Mouse (Mus musculus): ENCODE results near the gene Kif13a. TPM values are rescaled to one million over a fixed set of nuclear protein-coding genes. Genes with fewer than 3 reads are reported as not detected.
A peak's percentile ranks its signal among the peaks of the same experiment; 100 is the strongest.

Gene Kif13a
- total RNA-seq, 2 experiments from 2014 or later, result 61.0 to 67.1 TPM

DNA sequence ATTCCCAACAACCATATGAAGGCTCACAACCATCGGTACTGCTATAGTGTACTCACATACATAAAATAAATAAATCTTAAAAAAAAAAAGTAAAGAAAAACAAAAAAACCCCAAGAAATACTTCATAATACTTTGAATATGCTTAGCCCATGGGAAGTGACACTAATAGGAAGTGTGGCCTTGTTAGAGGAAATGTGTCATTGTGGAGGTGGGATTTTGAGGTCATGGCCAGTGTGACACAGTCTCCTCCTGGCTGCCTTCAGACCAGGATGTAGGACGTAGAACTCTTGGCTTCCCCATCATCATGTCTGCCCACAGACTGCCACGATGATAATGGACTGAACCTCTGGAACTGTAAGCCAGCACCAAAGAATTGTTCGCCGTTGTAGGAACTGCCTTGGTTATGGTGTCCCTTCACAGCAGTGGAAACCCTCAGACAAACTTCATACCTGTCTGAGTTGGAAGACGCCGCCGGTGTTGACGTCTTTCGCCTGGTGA is 143.6 kb downstream of the Kif13a start:
- DNase-seq (ENCODE audit: low spot score in 2 of 2), result no peak

GRCm38 (mm10) chr13:46780379-46780778 is 149.3 kb downstream of the Kif13a start:
- no peak for DNase-seq (ENCODE audit: low spot score in 2 of 2)

GRCm38 (mm10) chr13:46779831-46780230 is 149.8 kb downstream of the Kif13a start:
- no peak for DNase-seq (ENCODE audit: low spot score in 2 of 2)

GRCm38 (mm10) chr13:46777461-46777860 is 152.2 kb downstream of the Kif13a start:
- DNase-seq (ENCODE audit: low spot score in 2 of 2), result no peak

DNA sequence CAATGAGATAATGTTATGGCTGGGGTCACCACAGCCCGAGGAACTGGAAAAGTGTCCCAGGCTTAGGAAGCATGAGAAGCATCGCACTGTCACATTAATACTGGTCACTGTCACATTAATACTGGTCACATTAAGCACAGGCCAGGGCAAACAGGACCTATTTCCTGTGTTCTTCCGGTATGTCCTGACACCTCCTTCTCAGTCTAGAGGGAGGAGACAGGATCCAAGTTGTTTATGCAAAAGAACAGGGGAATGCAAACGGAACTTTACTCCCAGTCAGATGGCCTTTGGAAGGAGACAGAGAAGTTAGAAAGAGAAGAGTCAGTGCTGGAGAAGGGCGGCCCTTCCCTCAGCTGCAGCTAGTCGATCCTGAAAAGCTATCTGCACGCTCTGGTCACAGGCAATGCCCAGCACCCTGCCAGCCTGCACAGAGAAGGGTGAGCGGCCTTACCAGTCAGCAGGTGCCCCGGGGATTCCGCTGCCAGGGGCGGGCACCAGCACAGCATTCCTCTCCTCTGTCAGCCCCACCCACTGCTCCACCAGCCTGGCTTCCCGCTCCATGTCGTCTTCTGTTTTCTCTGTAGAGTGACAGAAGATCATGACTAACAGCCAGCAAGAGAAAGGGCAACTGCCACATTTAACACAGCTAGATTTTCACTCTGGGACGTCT is 152.9 kb downstream of the Kif13a start:
- no peak for DNase-seq (ENCODE audit: low spot score in 2 of 2)

DNA sequence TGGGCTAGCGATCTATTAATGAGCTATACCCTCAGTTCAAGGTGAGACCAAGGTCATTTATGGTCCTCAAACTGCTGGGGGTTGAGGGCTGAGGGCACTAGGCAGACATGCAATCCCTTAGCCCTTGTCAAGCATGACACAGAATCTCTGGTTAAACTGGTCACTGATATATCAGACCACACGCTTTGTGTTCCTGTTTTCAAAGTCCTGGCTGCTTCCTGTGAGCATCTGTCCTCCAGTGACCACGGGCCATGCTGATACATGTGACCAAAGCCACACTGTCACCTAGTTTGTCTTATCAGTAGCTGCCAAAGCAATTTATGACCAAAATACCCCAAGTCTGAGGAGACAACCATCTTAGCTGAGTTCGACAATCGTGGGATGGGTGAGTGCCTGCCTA is 154.7 kb downstream of the Kif13a start:
- DNase-seq (ENCODE audit: low spot score in 2 of 2), result no peak

- no peak for DNase-seq (ENCODE audit: low spot score in 2 of 2)
These were observed 157.1 kb downstream of the Kif13a start for GRCm38 (mm10) chr13:46772581-46772980.

DNA sequence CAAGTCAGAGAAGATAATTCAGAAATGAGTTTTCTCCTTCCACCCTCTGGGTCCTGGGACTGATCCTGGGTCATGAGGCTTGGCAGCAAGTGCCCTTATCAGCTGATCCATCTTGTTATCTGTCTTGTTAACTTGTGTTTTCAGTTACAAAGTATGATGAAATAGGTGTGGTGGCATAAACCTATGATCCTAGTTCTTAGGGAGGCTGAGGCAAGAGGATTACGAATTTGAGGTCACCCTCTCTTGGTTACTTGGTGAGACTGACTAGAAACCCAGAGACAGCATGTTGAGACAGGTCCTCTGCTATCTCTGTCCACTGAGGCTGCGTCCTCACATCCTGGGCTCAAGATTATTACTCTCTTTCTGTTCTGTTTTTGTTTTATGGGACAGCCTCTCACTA is 164.3 kb downstream of the Kif13a start:
- DNase-seq (ENCODE audit: low spot score in 2 of 2), result no peak

DNA sequence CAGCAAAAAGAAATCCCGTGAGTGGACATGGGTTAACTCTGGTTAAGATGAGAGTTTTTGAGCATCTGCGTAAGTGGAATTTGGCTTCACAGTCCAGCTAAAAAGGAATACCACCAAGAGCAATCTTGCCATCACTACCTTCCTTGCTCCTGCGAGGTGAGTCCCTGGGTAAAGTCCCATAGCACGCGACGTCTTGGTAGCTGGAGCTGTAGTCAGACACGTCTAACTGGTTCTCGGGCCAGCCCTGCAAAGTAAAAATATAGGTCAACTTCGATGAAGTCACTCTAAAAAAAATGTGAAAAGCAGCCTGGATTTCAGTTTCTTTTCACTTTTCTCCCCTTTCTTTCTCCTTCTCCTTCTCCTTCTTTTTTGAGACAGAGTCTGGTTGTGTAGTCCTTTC is 166.5 kb downstream of the Kif13a start:
- no peak for DNase-seq (ENCODE audit: low spot score in 2 of 2)

- no peak for DNase-seq (ENCODE audit: low spot score in 2 of 2)
These were observed 168.7 kb downstream of the Kif13a start for GRCm38 (mm10) chr13:46760921-46761320.

DNA sequence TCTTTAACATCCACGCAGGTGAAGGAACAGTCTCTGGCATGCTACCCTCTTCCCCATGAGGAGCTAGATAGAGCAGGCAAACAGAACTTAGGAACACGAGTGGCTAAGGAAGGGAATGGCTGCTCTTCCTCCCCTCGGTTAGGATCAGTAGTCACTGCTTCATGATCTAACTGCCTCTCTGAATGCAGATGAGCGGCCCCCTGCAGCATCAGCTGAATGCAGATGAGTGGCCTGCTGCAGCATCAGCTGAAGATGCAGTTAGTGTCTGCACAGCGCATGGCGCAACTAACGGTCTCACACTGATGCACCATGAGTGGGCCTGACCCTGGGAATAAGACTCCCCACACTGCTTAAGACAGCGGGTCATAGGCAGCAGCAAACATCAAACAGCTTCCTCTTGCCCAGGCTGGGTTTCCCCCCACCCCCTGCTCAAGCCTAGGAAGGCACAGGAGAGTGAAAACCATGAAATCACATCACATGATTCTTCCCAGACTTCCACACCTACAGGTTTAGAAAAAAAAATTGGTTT is 170.3 kb downstream of the Kif13a start:
- DNase-seq (ENCODE audit: low spot score in 2 of 2), result no peak

DNA sequence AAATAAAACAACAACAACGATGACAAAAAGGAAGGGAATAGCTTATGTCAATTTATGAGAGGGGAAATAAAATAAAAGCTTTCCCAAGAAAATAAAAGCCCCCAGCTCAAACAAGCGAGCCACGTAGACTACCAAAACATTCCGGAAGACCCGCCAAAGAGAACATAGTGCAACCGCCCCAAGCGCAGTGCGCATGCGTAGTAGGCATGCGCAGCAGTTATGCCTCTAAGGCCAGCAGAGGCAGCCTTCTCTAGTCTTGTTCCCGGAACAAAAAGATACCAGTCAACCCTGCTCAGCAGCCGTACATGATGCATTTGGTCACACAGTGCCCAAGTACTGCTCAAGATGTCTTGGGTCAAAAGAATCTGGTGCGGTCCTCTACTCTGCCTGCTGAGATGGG is 171.0 kb downstream of the Kif13a start:
- no peak for DNase-seq (ENCODE audit: low spot score in 2 of 2)

GRCm38 (mm10) chr13:46757946-46758345 is 171.7 kb downstream of the Kif13a start:
- DNase-seq (ENCODE audit: low spot score in 2 of 2), result no peak

- DNase-seq (ENCODE audit: low spot score in 2 of 2), result no peak
These were observed 176.4 kb downstream of the Kif13a start for GRCm38 (mm10) chr13:46753294-46753693.

DNA sequence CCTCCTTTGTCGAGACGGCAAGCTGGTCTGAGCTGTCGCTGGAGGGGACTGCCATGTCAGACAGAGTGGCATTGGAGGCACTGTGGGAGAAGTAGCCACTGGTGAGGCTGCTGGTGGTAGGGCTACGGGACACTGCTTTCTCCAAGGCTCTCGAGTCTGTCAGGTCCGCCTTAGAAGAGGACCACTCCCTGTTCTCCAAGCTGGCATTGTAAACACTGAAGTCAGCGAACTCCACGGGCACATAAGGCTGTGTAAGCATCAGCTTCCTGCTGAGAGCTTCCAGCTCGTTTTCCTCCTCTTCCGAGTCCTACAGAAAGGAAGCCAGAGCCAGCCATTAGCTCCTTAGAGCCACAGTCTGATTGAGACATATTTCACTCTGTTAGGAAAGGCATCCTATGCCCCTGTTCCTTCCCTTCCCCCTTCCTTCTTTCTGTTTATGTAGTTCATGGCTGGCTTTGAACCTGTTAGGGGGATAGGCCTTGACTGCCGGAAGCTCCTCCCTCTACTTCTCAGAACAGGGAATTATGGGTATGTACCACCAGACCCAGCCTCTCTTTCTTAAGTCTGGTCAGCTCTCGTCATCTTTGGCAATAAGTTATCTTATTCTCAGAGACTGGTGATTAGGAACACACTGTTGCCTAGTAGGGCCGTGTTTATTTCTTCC is 177.0 kb downstream of the Kif13a start:
- DNase-seq (ENCODE audit: low spot score in 2 of 2), result no peak

- DNase-seq (ENCODE audit: low spot score in 2 of 2), result no peak
These were observed 181.4 kb downstream of the Kif13a start for GRCm38 (mm10) chr13:46748138-46748873.

DNA sequence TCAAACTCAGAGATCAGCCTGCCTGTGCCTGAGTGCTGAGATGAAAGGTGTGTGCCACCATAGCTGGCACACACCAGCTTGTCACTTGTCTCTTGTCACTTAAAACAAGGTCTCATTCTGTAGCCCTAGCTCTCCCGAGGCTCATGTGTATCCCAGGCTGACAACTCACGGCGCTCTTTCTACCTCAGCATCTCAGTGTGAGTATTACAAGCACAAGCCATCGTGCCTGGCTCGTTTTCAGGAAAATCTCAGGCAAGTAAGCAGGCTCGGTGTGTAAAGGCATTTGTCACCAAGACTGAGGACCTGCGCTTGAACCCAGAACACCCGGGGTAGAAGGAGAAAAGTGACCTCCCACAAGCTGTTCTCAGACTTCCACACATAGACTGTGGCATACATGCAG is 185.8 kb downstream of the Kif13a start:
- DNase-seq (ENCODE audit: low spot score in 2 of 2), result no peak

DNA sequence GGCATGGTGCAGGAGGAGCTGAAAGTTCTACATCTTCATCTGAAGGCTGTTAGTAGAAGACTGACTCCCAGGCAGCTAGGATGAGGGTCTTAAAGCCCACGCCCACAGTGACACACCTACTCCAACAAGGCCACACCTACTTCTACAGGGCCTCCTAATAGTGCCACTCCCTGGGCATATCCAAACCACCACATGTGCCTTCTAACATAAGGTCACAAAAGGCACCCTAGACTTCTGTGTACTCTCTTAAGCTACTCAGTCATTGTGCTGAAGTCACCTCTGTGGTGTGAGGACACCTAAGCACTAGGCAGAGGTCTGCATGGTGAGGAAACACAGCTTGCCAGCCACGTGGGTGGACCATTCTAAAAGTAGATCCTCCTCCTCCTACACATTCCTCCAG is 187.3 kb downstream of the Kif13a start:
- DNase-seq (ENCODE audit: low spot score in 2 of 2), result no peak

DNA sequence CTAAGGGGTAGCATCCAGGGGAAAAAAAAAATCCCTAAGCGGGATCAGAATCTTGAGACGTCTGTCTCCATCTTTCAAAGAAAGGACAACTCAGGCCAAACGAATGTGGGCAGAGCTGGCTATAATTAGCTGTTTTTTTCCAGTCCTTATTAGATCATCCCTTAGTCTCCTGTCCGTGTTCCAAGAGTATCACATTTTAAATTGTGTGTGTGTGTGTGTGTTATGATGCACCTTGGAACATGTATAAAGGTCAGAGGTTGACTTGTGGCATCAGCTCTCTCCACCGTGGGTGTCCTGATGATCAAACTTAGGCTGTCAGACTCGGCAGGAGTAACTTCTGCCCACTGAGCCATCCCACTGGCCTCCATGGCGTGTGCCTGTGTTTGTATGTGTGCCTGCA is 190.2 kb downstream of the Kif13a start:
- no peak for DNase-seq (ENCODE audit: low spot score in 2 of 2)

DNA sequence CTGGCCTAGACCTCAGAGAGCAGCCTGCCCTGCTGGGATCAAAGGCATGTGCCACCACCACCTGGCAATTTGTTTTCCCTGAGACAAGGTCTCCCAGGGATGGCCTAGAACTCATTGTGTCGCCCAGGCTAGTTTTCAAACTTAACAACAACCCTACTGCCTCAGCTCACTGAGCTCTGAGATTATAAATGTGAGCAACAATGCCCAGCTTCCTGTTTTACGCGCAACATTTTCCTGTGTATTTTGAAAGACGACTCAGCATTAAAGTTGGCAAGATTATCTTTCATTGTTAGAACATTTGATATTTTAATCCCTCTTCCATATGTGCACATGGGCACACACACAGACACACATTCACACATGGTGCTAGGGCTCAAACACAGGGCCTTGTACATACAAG is 192.2 kb downstream of the Kif13a start:
- no peak for DNase-seq (ENCODE audit: low spot score in 2 of 2)

- DNase-seq (ENCODE audit: low spot score in 2 of 2), result peak in 1 of 2 experiments; percentile 34
These were observed 193.2 kb downstream of the Kif13a start for GRCm38 (mm10) chr13:46736479-46736865.
